Mouse (Mus musculus) erythroid progenitor cell, adult 5-6 weeks (primary cell): ENCODE data around the gene Creb3l4. TPM values are rescaled to one million over a fixed set of nuclear protein-coding genes. Genes with fewer than 3 reads are reported as not detected.

ENCODE experiments used
- ATAC-seq: replicated peaks from 2 replicates; pipeline ENCODE4 v1.8.0; 2016; ENCODE audit warnings: moderate number of reproducible peaks, mild to moderate bottlenecking, moderate TSS enrichment, inconsistent platforms; ENCODE audit not compliant: poor library complexity, low FRiP score, severe bottlenecking
- total RNA-seq, 2 experiments: library from RNA; stranded (forward) in 1 of 2; stranded (reverse) in 1 of 2; fragments of 150-400 nt in 1 of 2; fragments of 186-747, 209-891 nt in 1 of 2; gene quantifications; 2 replicates each; pipeline versions ENCODE4 v1.2.3 to v1.2.4; 2015 to 2017; ENCODE audit warnings: low replicate concordance in 2 of 2

Gene Creb3l4
- total RNA-seq, 2 experiments from 2014 or later, result not detected

- no peak for ATAC-seq
Observed at GRCm38 (mm10) chr3:90204582-90204981, 38.7 kb downstream of the Creb3l4 start.

- no peak for ATAC-seq
Observed at GRCm38 (mm10) chr3:90203619-90204018, 39.7 kb downstream of the Creb3l4 start.

GRCm38 (mm10) chr3:90202884-90203283 lies 40.4 kb downstream of the Creb3l4 start:
- no peak for ATAC-seq

GRCm38 (mm10) chr3:90197548-90197947 lies 45.8 kb downstream of the Creb3l4 start:
- ATAC-seq, result no peak

GRCm38 (mm10) chr3:90195644-90196043 lies 47.7 kb downstream of the Creb3l4 start:
- no peak for ATAC-seq

- no peak for ATAC-seq
Observed at GRCm38 (mm10) chr3:90194759-90195158, 48.6 kb downstream of the Creb3l4 start.

- no peak for ATAC-seq
Observed at GRCm38 (mm10) chr3:90190859-90191510, 52.3 kb downstream of the Creb3l4 start.

Other genes starting within 250 kb of the Creb3l4 start
- 55.5 and 71.3 TPM in 2 replicates for gene Hax1, start 244.7 kb downstream of the Creb3l4 start, total RNA-seq (2015; ENCODE audit: low replicate concordance)
- gene Hax1, start 244.7 kb downstream of the Creb3l4 start, total RNA-seq (2017; ENCODE audit: low replicate concordance), result 41.2 and 68.0 TPM in 2 replicates
- gene 4933434E20Rik, start 191.9 kb downstream of the Creb3l4 start, total RNA-seq (2015; ENCODE audit: low replicate concordance), result 26.3 and 51.6 TPM in 2 replicates
- gene 4933434E20Rik, start 191.9 kb downstream of the Creb3l4 start, total RNA-seq (2017; ENCODE audit: low replicate concordance), result 28.5 and 29.4 TPM in 2 replicates
- gene Ubap2l, start 190.9 kb downstream of the Creb3l4 start, total RNA-seq (2015; ENCODE audit: low replicate concordance), result 157 and 197 TPM in 2 replicates
- gene Ubap2l, start 190.9 kb downstream of the Creb3l4 start, total RNA-seq (2017; ENCODE audit: low replicate concordance), result 107 and 126 TPM in 2 replicates
- gene Tpm3, start 170.9 kb downstream of the Creb3l4 start, total RNA-seq (2015; ENCODE audit: low replicate concordance), result 134 and 153 TPM in 2 replicates
- 196 and 241 TPM in 2 replicates for gene Tpm3, start 170.9 kb downstream of the Creb3l4 start, total RNA-seq (2017; ENCODE audit: low replicate concordance)
- not detected in 2 replicates for gene Nup210l, start 139.4 kb downstream of the Creb3l4 start, total RNA-seq (2015; ENCODE audit: low replicate concordance)
- gene Nup210l, start 139.4 kb downstream of the Creb3l4 start, total RNA-seq (2017; ENCODE audit: low replicate concordance), result not detected in 2 replicates
- 1,008 and 1,082 TPM in 2 replicates for gene Rps27, start 29.9 kb downstream of the Creb3l4 start, total RNA-seq (2015; ENCODE audit: low replicate concordance)
- gene Rps27, start 29.9 kb downstream of the Creb3l4 start, total RNA-seq (2017; ENCODE audit: low replicate concordance), result 1,107 and 1,635 TPM in 2 replicates
- not detected in 2 replicates for gene Rab13, start 29.8 kb downstream of the Creb3l4 start, total RNA-seq (2015; ENCODE audit: low replicate concordance)
- gene Rab13, start 29.8 kb downstream of the Creb3l4 start, total RNA-seq (2017; ENCODE audit: low replicate concordance), result 0.39 and 0.53 TPM in 2 replicates
- 10.9 and 46.5 TPM in 2 replicates for gene Jtb, start 11.9 kb downstream of the Creb3l4 start, total RNA-seq (2015; ENCODE audit: low replicate concordance)
- 1.9 and 9.1 TPM in 2 replicates for gene Jtb, start 11.9 kb downstream of the Creb3l4 start, total RNA-seq (2017; ENCODE audit: low replicate concordance)
- gene Slc39a1, start 4.7 kb upstream of the Creb3l4 start, total RNA-seq (2015; ENCODE audit: low replicate concordance), result 2.1 and 5.0 TPM in 2 replicates
- 2.2 and 7.4 TPM in 2 replicates for gene Slc39a1, start 4.7 kb upstream of the Creb3l4 start, total RNA-seq (2017; ENCODE audit: low replicate concordance)
- gene Crtc2, start 10.7 kb upstream of the Creb3l4 start, total RNA-seq (2015; ENCODE audit: low replicate concordance), result 10.8 and 14.3 TPM in 2 replicates
- gene Crtc2, start 10.7 kb upstream of the Creb3l4 start, total RNA-seq (2017; ENCODE audit: low replicate concordance), result 5.3 and 16.5 TPM in 2 replicates
- gene Dennd4b, start 21.7 kb upstream of the Creb3l4 start, total RNA-seq (2015; ENCODE audit: low replicate concordance), result 13.3 and 40.2 TPM in 2 replicates
- gene Dennd4b, start 21.7 kb upstream of the Creb3l4 start, total RNA-seq (2017; ENCODE audit: low replicate concordance), result 3.2 and 13.5 TPM in 2 replicates
- 55.8 and 59.8 TPM in 2 replicates for gene Gatad2b, start 49.7 kb upstream of the Creb3l4 start, total RNA-seq (2015; ENCODE audit: low replicate concordance)
- 47.2 and 47.7 TPM in 2 replicates for gene Gatad2b, start 49.7 kb upstream of the Creb3l4 start, total RNA-seq (2017; ENCODE audit: low replicate concordance)
- gene Slc27a3, start 146.4 kb upstream of the Creb3l4 start, total RNA-seq (2015; ENCODE audit: low replicate concordance), result not detected in 2 replicates
- gene Slc27a3, start 146.4 kb upstream of the Creb3l4 start, total RNA-seq (2017; ENCODE audit: low replicate concordance), result 1.0 TPM in 1 of 2 replicates, not detected in the other
- 6.7 and 12.6 TPM in 2 replicates for gene Ints3, start 190.1 kb upstream of the Creb3l4 start, total RNA-seq (2015; ENCODE audit: low replicate concordance)
- gene Ints3, start 190.1 kb upstream of the Creb3l4 start, total RNA-seq (2017; ENCODE audit: low replicate concordance), result 13.2 and 18.2 TPM in 2 replicates
- gene Npr1, start 222.4 kb upstream of the Creb3l4 start, total RNA-seq (2015; ENCODE audit: low replicate concordance), result not detected in 2 replicates
- not detected in 2 replicates for gene Npr1, start 222.4 kb upstream of the Creb3l4 start, total RNA-seq (2017; ENCODE audit: low replicate concordance)
- 61.6 and 86.5 TPM in 2 replicates for gene Ilf2, start 232.6 kb upstream of the Creb3l4 start, total RNA-seq (2015; ENCODE audit: low replicate concordance)
- gene Ilf2, start 232.6 kb upstream of the Creb3l4 start, total RNA-seq (2017; ENCODE audit: low replicate concordance), result 93.7 and 150 TPM in 2 replicates
- 11.3 and 17.7 TPM in 2 replicates for gene Snapin, start 247.5 kb upstream of the Creb3l4 start, total RNA-seq (2015; ENCODE audit: low replicate concordance)
- gene Snapin, start 247.5 kb upstream of the Creb3l4 start, total RNA-seq (2017; ENCODE audit: low replicate concordance), result 13.1 and 16.4 TPM in 2 replicates